Mouse (Mus musculus): Measurements from ENCODE around the gene Gm45799. TPM values are rescaled to one million over a fixed set of nuclear protein-coding genes. Genes with fewer than 3 reads are reported as not detected.
A peak's percentile ranks its signal among the peaks of the same experiment; 100 is the strongest.

Gm45799 gene
- polyA plus RNA-seq (2014; fragmentation: Nextera tagmentation; extraction: Ambion mirVana), result 27.8 and 32.2 TPM in 2 replicates

DNA sequence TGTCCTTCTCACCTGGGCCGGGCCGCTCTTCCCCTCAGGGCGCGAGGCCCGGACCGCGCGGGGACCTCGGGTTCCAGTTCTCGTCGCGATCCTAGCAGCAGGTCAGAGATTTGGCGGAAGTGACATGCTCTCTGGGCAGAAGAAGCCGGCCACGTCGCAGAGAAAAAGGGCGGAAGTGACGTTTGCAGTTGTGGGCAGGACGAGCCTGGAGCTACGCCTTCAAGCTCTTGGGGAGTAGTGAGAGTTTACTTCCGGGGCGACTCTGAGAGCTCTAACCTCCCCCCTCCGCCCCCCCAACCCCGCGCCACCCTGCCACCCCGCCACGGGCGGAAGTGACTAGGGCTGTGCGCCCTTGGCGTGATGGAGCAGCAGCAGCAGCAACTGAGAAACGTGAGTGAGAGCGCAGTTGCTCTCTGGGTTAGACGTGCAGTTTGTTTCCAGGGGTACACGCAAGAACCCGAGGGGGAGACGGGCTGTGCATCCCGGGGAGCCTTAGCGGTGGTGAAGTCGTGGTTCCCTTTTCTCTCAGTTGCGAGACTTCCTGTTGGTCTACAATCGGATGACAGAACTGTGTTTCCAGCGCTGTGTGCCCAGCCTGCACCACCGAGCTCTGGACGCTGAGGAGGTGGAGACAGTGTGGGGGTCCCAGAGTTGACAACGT is at the start of gene Gm45799, which contains the start of gene Arfip2:
Gene Gm45799 (plus strand): TSS at position 320 of the 661 bp plus-strand sequence.
Gene Arfip2 (minus strand): TSS at position 184 of the 661 bp plus-strand sequence.
- H3K9me3 ChIP-seq (ENCODE audit: control insufficient read depth, low read length), result no peaks in the 10 kb centered on the region
- 0% methylated on average over 45 of the region's 45 CpGs for WGBS

DNA sequence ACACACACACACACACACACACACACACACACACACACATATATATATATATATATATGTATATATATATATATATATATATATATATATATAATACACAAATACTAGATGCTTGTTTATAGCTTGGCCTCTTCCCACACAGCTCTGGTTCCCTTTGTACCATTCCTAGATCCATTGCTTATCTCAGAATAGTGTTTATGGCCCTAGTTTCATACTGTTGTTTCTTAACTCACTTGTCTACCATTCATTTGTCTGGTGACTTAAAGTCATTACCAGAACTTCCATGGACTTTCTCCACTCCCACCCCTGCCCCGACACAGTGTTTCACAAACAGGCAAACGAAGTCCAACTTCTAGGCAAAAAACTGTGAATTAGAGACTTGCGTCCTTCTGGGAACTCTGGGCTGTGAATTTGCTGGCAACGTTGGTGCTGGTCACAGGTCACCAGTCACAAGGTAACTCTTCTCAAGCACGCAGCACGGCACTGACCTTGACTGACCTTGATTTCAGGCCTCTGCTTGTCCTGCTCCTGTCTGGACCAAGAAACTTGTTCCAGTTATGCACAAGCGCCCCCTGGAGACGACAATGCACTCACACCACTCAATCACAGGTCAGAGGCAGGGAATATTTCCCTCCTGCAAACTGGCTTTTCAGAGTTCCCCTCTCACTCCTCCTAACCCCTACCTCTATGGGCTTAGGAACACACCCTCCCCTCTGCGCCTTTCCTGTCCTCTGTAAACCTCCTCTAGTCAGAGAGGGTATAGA is 37.3 kb upstream of the Gm45799 start:
- Histone ChIP-seq H3K27ac (replicated peaks; ENCODE audit: low read depth, low read length) (no peak overlapping the region), H3K9ac (replicated peaks; ENCODE audit: low read length) (no peak overlapping the region), H3K27me3 (ENCODE audit: control insufficient read depth, insufficient read depth, low read length) (no peaks in the 10 kb centered on the region), H3K4me1 (ENCODE audit: control insufficient read depth, insufficient read depth, low read length) (no peaks in the 10 kb centered on the region), H3K4me2 (ENCODE audit: low read length) (no peak overlapping the region), H3K9me3 (ENCODE audit: control insufficient read depth, low read length) (no peaks in the 10 kb centered on the region), H3K36me3 (ENCODE audit: control insufficient read depth, insufficient read depth, low read length) (no peaks in the 10 kb centered on the region), H3K4me3 (replicated peaks; ENCODE audit: low read depth, low read length) (no peak overlapping the region)
- ATAC-seq (ENCODE audit: low FRiP score, low TSS enrichment), result peak; percentile 43; the same call in 1 of the 2 replicates
- WGBS, result 39% methylated on average over 9 of the region's 9 CpGs
- peak; percentile 79 for DNase-seq

More for the DNA sequence above, at the start of gene Gm45799, which contains the start of gene Arfip2:
- Histone ChIP-seq H3K27me3 (ENCODE audit: control insufficient read depth, insufficient read depth, low read length) (no peaks in the 10 kb centered on the region), H3K27ac (replicated peaks; ENCODE audit: low read depth, low read length) (peak within 1 kb of the TSS; percentile 86), H3K4me2 (ENCODE audit: low read length) (peak within 1 kb of the TSS; percentile 99), H3K9ac (replicated peaks; ENCODE audit: low read length) (peak within 1 kb of the TSS; percentile 86), H3K4me1 (ENCODE audit: control insufficient read depth, insufficient read depth, low read length) (peaks cover 22% of the 10 kb centered on the region), H3K4me3 (replicated peaks; ENCODE audit: low read depth, low read length) (peak within 1 kb of the TSS; percentile 77), H3K36me3 (ENCODE audit: control insufficient read depth, insufficient read depth, low read length) (peaks cover 32% of the 10 kb centered on the region)
- DNase-seq (peak; percentile 99), ATAC-seq (ENCODE audit: low FRiP score, low TSS enrichment) (peak; percentile 96)

DNA sequence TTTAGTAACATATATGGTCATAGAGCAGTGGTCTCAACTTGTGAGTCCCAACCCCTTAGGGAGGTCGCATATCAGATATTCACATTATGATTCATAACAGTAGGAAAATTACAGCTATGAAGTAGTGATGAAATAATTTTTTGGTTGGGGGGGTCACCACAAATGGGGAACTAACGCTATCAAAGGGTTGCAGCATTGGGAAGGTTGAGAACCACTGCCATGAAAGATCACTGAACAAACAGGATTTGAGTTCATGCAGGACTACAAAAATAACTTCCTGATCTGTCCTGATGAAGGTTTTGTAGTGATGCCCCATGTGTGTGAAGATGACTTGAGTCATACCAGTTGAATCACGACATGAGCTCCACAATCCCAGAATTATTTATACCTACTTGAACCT is 31.9 kb upstream of the Gm45799 start:
- Histone ChIP-seq H3K27me3 (ENCODE audit: control insufficient read depth, insufficient read depth, low read length) (no peaks in the 10 kb centered on the region), H3K4me1 (ENCODE audit: control insufficient read depth, insufficient read depth, low read length) (no peaks in the 10 kb centered on the region), H3K9ac (replicated peaks; ENCODE audit: low read length) (no peak overlapping the region), H3K36me3 (ENCODE audit: control insufficient read depth, insufficient read depth, low read length) (peaks cover 38% of the 10 kb centered on the region), H3K4me2 (ENCODE audit: low read length) (no peak overlapping the region), H3K4me3 (replicated peaks; ENCODE audit: low read depth, low read length) (no peak overlapping the region), H3K9me3 (ENCODE audit: control insufficient read depth, low read length) (no peaks in the 10 kb centered on the region), H3K27ac (replicated peaks; ENCODE audit: low read depth, low read length) (no peak overlapping the region)
- WGBS, result 91% methylated on average over 3 of the region's 3 CpGs
- ATAC-seq (ENCODE audit: low FRiP score, low TSS enrichment) (no peak), DNase-seq (no peak)

DNA sequence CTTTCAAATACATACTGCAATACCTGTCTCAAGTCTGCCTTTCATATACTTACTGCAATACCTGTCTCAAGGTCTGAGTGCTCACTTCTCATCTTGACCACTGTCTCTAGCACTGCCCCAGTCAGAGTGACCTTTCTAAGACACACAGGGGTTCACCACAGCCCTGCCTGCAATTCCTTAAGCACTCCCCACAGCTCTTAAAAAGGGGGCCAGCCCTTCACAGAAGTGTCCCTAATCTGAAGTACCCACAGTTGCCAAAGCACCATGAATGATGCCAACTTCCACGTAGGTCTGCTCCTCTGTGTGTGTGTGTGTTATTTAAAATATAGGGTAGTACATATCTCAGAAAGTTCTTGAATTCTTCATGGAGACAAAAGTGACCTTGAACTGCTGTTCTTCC is 28.6 kb upstream of the Gm45799 start:
- Histone ChIP-seq H3K9ac (replicated peaks; ENCODE audit: low read length) (no peak overlapping the region), H3K4me3 (replicated peaks; ENCODE audit: low read depth, low read length) (no peak overlapping the region), H3K36me3 (ENCODE audit: control insufficient read depth, insufficient read depth, low read length) (peaks cover 70% of the 10 kb centered on the region), H3K27ac (replicated peaks; ENCODE audit: low read depth, low read length) (no peak overlapping the region), H3K4me2 (ENCODE audit: low read length) (no peak overlapping the region), H3K4me1 (ENCODE audit: control insufficient read depth, insufficient read depth, low read length) (no peaks in the 10 kb centered on the region), H3K27me3 (ENCODE audit: control insufficient read depth, insufficient read depth, low read length) (no peaks in the 10 kb centered on the region), H3K9me3 (ENCODE audit: control insufficient read depth, low read length) (no peaks in the 10 kb centered on the region)
- DNase-seq (no peak), ATAC-seq (ENCODE audit: low FRiP score, low TSS enrichment) (no peak)
- 89% methylated on average over 1 of the region's 1 CpGs for WGBS

GRCm38 (mm10) chr7:105614400-105614799 is 26.0 kb upstream of the Gm45799 start:
- Histone ChIP-seq H3K4me1 (ENCODE audit: control insufficient read depth, insufficient read depth, low read length) (no peaks in the 10 kb centered on the region), H3K27me3 (ENCODE audit: control insufficient read depth, insufficient read depth, low read length) (no peaks in the 10 kb centered on the region), H3K9ac (replicated peaks; ENCODE audit: low read length) (no peak overlapping the region), H3K9me3 (ENCODE audit: control insufficient read depth, low read length) (no peaks in the 10 kb centered on the region), H3K27ac (replicated peaks; ENCODE audit: low read depth, low read length) (no peak overlapping the region), H3K4me3 (replicated peaks; ENCODE audit: low read depth, low read length) (no peak overlapping the region), H3K36me3 (ENCODE audit: control insufficient read depth, insufficient read depth, low read length) (peaks cover 96% of the 10 kb centered on the region), H3K4me2 (ENCODE audit: low read length) (no peak overlapping the region)
- ATAC-seq (ENCODE audit: low FRiP score, low TSS enrichment) (no peak), DNase-seq (no peak)
- WGBS, result 97% methylated on average over 1 of the region's 1 CpGs

DNA sequence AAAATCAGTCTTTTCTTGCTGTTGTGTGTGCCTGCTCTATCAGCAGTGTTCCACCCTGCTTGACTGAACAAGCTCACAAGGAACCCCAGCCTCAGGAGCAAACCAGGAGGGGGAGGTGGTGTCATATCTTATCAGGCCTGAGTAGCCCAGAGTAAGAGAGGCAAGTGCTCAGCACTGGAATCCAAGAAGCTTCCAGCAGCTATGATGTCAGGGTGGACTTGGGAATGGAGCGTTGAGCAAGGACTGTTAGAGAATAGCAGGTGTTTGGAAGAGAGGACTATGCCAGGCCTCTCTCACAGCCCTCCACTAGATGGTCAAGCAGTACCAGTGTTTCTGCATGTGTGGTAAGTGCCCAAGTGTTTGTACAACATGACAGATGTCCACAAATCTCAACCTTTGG is 24.6 kb upstream of the Gm45799 start:
- DNase-seq, result no peak
- WGBS, result 97% methylated on average over 1 of the region's 1 CpGs

DNA sequence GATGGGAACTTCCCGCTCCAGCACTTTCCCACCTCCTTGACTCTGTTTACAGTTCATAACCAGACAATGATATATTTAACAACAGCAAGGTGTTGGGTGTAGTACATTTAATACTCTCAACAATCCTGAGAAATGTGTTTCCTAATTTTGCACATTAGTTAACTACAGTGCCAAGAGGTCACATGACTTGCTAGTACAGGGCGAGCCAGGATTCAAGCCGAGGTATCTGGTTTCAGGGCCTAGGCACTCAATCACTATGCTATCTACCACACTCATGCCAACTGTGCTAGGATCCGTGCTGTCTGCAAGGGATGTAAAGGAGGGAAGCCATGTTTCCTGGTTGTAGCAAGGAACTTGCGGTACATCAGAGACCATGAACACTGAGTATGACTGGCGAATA is 23.8 kb upstream of the Gm45799 start:
- WGBS, result 94% methylated on average over 6 of the region's 6 CpGs
- no peak for ATAC-seq (ENCODE audit: low FRiP score, low TSS enrichment)
- no peak overlapping the region for H3K9ac ChIP-seq (replicated peaks; ENCODE audit: low read length)
- H3K27ac ChIP-seq (replicated peaks; ENCODE audit: low read depth, low read length), result no peak overlapping the region
- DNase-seq, result no peak
- no peaks in the 10 kb centered on the region for H3K27me3 ChIP-seq (ENCODE audit: control insufficient read depth, insufficient read depth, low read length)
- no peaks in the 10 kb centered on the region for H3K9me3 ChIP-seq (ENCODE audit: control insufficient read depth, low read length)
- no peak overlapping the region for H3K4me3 ChIP-seq (replicated peaks; ENCODE audit: low read depth, low read length)
- H3K4me2 ChIP-seq (ENCODE audit: low read length), result no peak overlapping the region
- peaks cover 98% of the 10 kb centered on the region for H3K36me3 ChIP-seq (ENCODE audit: control insufficient read depth, insufficient read depth, low read length)
- H3K4me1 ChIP-seq (ENCODE audit: control insufficient read depth, insufficient read depth, low read length), result no peaks in the 10 kb centered on the region

More for the DNA sequence above, 24.6 kb upstream of the Gm45799 start:
- Histone ChIP-seq H3K9ac (replicated peaks; ENCODE audit: low read length) (no peak overlapping the region), H3K4me2 (ENCODE audit: low read length) (no peak overlapping the region), H3K27ac (replicated peaks; ENCODE audit: low read depth, low read length) (no peak overlapping the region), H3K9me3 (ENCODE audit: control insufficient read depth, low read length) (no peaks in the 10 kb centered on the region), H3K4me1 (ENCODE audit: control insufficient read depth, insufficient read depth, low read length) (no peaks in the 10 kb centered on the region), H3K27me3 (ENCODE audit: control insufficient read depth, insufficient read depth, low read length) (no peaks in the 10 kb centered on the region), H3K36me3 (ENCODE audit: control insufficient read depth, insufficient read depth, low read length) (peaks cover 98% of the 10 kb centered on the region), H3K4me3 (replicated peaks; ENCODE audit: low read depth, low read length) (no peak overlapping the region)
- no peak for ATAC-seq (ENCODE audit: low FRiP score, low TSS enrichment)

- Histone ChIP-seq H3K9me3 (ENCODE audit: control insufficient read depth, low read length) (no peaks in the 10 kb centered on the region), H3K9ac (replicated peaks; ENCODE audit: low read length) (no peak overlapping the region), H3K4me2 (ENCODE audit: low read length) (no peak overlapping the region), H3K4me1 (ENCODE audit: control insufficient read depth, insufficient read depth, low read length) (no peaks in the 10 kb centered on the region), H3K36me3 (ENCODE audit: control insufficient read depth, insufficient read depth, low read length) (peaks cover 99% of the 10 kb centered on the region), H3K27me3 (ENCODE audit: control insufficient read depth, insufficient read depth, low read length) (no peaks in the 10 kb centered on the region), H3K4me3 (replicated peaks; ENCODE audit: low read depth, low read length) (no peak overlapping the region), H3K27ac (replicated peaks; ENCODE audit: low read depth, low read length) (no peak overlapping the region)
- ATAC-seq (ENCODE audit: low FRiP score, low TSS enrichment) (no peak), DNase-seq (no peak)
- 97% methylated on average over 22 of the region's 22 CpGs for WGBS
Observed at GRCm38 (mm10) chr7:105617810-105618209, 22.5 kb upstream of the Gm45799 start.
